Mouse (Mus musculus) forebrain, embryonic 11.5 days (tissue): Measurements from ENCODE around the gene Olfr1290. TPM values are rescaled to one million over a fixed set of nuclear protein-coding genes. Genes with fewer than 3 reads are reported as not detected.

ENCODE experiments used
- ATAC-seq: fragments of 200-750 bp; cut with Nextera tagmentation; replicated peaks from 2 replicates; pipeline ENCODE4 v1.8.0; 2017; ENCODE audit warnings: moderate TSS enrichment; ENCODE audit not compliant: low FRiP score
- DNase-seq: peaks from one replicate; pipeline ENCODE4 v3.0.0-alpha.2; 2017; ENCODE audit warnings: low spot score
- H3K27ac ChIP-seq: fragments of 300-500 bp; sonication (generic); 2 replicates; pipeline ENCODE4 v1.5.1; 2014; ENCODE audit warnings: low read depth, low read length
- H3K27me3 ChIP-seq: fragments of 300-500 bp; sonication (generic); 2 replicates; pipeline ENCODE4 v1.6.1; 2014; ENCODE audit warnings: mild to moderate bottlenecking, low read length, mixed read lengths; ENCODE audit not compliant: control insufficient read depth, insufficient read depth
- H3K36me3 ChIP-seq: fragments of 300-500 bp; sonication (generic); 2 replicates; pipeline ENCODE4 v1.6.1; 2014; ENCODE audit warnings: mild to moderate bottlenecking, low read length, moderate library complexity, mixed read lengths; ENCODE audit not compliant: control insufficient read depth, insufficient read depth
- H3K4me1 ChIP-seq: fragments of 300-500 bp; sonication (generic); replicated peaks from 2 replicates; pipeline ENCODE4 v1.6.1; 2014; ENCODE audit warnings: low read length, mixed read lengths; ENCODE audit not compliant: control insufficient read depth, insufficient read depth
- H3K4me2 ChIP-seq: fragments of 300-500 bp; sonication (generic); 2 replicates; pipeline ENCODE4 v1.6.1; 2014; ENCODE audit warnings: low read depth, mild to moderate bottlenecking, low read length, moderate library complexity, mixed read lengths; ENCODE audit not compliant: severe bottlenecking
- H3K4me3 ChIP-seq: fragments of 300-500 bp; sonication (generic); 2 replicates; pipeline ENCODE4 v1.5.1; 2014; ENCODE audit warnings: low read depth, low read length
- H3K9ac ChIP-seq: fragments of 300-500 bp; sonication (generic); 2 replicates; pipeline ENCODE4 v1.6.1; 2014; ENCODE audit warnings: low read length
- H3K9me3 ChIP-seq: fragments of 300-500 bp; sonication (generic); 2 replicates; pipeline ENCODE4 v1.6.1; 2016; ENCODE audit warnings: low read length, mixed read lengths; ENCODE audit not compliant: control insufficient read depth
- WGBS: fragments of 180-500 bp; shearing (Covaris S2); extraction: QIAGEN DNeasy Blood & Tissue Kit; methylation state at CpG from one replicate; pipeline ENCODE4 v1.1.7; 2014; 5-methylcytosine and 5-hydroxymethylcytosine counted together
- polyA plus RNA-seq: library from polyadenylated mRNA; unstranded; fragments of >200 nt; fragmentation: Nextera tagmentation; extraction: Ambion mirVana; gene quantifications from 2 replicates; pipeline ENCODE4 v1.2.1, GENCODE M21; 2014

The Olfr1290 gene
- not detected in 2 replicates for polyA plus RNA-seq

DNA sequence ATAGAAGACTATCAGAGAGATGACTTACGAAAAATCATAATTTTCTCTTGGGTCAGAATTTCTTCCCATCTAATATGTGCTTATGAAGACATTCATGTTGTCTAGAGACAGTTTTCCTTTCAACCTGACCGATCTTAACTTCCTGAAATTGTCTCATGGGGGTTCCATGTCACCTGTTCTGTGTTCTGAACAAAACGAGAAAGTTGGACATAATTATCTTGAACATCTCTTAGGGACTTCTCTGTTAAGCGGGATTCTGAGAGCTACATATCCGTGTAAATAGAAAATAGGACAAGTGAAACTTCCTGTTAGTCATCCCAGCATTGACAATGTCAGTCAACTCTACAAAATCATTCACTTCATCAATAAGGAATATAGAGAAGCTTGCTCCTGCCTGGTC lies at the start of gene Olfr1290:
Gene Olfr1290 (minus strand): TSS at position 101 of the 400 bp plus-strand sequence.
- Histone ChIP-seq H3K36me3 (no peaks in the 10 kb centered on the region), H3K4me1 (no peaks in the 10 kb centered on the region), H3K9ac (no peak within 1 kb of the TSS), H3K9me3 (no peaks in the 10 kb centered on the region), H3K4me3 (no peak within 1 kb of the TSS), H3K4me2 (no peak within 1 kb of the TSS), H3K27me3 (no peaks in the 10 kb centered on the region), H3K27ac (no peak within 1 kb of the TSS)
- DNase-seq, result no peak
- no peak for ATAC-seq
- WGBS, result 78% methylated on average over 5 of the region's 5 CpGs

DNA sequence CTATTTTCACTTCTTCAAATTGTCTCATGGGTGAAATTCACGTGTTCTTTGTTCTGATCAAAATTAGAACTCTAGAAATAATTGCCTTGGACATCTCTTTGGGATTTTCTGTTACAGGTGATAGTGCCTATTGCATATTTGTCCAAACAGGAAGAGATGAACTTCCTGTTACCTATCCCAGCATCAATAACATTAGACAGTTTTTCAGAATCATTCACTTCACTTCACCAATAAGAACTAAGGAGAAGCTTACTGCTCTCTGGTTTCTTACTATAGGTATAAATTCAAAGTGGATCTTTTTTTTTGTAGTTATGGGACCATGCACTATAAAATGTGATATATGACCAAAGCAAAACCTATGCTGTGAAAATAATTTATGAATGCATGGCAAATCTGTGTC lies 46.6 kb upstream of the Olfr1290 start, which contains the start of gene Olfr1294:
Gene Olfr1294 (minus strand): TSS at position 101 of the 400 bp plus-strand sequence.
- WGBS, result 58% methylated on average over 1 of the region's 1 CpGs
- no peak for DNase-seq
- no peak within 1 kb of the TSS for H3K4me2 ChIP-seq
- no peak within 1 kb of the TSS for H3K9ac ChIP-seq
- no peak within 1 kb of the TSS for H3K27ac ChIP-seq
- no peaks in the 10 kb centered on the region for H3K4me1 ChIP-seq
- H3K27me3 ChIP-seq, result no peaks in the 10 kb centered on the region
- no peak within 1 kb of the TSS for H3K4me3 ChIP-seq
- no peaks in the 10 kb centered on the region for H3K36me3 ChIP-seq
- no peaks in the 10 kb centered on the region for H3K9me3 ChIP-seq
- ATAC-seq, result no peak

DNA sequence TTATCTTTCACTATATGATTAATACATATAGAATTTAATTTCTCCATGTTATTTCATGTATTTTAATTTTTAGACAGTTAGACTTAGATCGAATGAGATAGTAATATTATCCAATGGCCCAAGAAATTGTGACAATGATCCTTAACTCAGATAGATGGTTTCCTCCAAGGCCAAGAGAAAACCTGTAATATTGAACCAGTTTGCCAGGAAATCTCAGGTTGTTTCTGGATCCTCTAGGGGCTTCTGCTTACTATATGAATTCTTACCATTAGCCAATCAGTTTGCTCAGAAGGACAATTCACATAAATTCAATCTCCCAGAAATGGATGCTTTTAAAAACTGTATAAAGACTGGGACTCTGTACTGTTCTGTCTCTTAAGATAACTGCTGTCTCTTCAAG lies 31.3 kb upstream of the Olfr1290 start, which contains the start of gene Olfr1293-ps:
Gene Olfr1293-ps (plus strand): TSS at position 301 of the 400 bp plus-strand sequence.
- Histone ChIP-seq H3K27ac (no peak within 1 kb of the TSS), H3K4me3 (no peak within 1 kb of the TSS), H3K4me1 (no peaks in the 10 kb centered on the region), H3K9ac (no peak within 1 kb of the TSS), H3K9me3 (no peaks in the 10 kb centered on the region), H3K27me3 (no peaks in the 10 kb centered on the region), H3K36me3 (no peaks in the 10 kb centered on the region), H3K4me2 (no peak within 1 kb of the TSS)
- WGBS, result 88% methylated on average over 1 of the region's 1 CpGs
- ATAC-seq, result no peak
- no peak for DNase-seq

DNA sequence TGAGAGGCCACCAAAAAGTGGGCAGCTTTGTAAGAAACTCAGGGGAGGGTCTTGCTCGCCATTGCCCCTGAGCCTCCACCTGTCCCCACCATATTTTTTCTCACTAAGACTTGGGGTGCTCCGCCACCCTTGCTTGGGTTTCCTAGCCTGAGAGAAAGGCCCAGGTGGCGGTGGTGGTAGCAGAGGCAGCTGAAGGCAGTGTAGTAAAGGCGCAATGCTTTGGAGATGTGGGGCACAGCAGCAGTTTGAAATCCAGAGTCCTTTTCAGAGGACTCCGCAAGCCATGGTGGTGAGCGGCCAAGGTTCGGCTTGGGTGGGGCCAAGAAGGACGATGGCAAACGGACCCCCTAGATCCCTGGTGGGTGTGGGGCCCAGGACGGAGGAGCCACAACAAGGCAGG lies 23.8 kb upstream of the Olfr1290 start:
- DNase-seq, result no peak
- Histone ChIP-seq H3K4me1 (no peaks in the 10 kb centered on the region), H3K27me3 (no peaks in the 10 kb centered on the region), H3K9ac (no peak overlapping the region), H3K9me3 (no peaks in the 10 kb centered on the region), H3K27ac (no peak overlapping the region), H3K36me3 (no peaks in the 10 kb centered on the region), H3K4me3 (no peak overlapping the region), H3K4me2 (no peak overlapping the region)
- ATAC-seq, result no peak
- 89% methylated on average over 10 of the region's 10 CpGs for WGBS

DNA sequence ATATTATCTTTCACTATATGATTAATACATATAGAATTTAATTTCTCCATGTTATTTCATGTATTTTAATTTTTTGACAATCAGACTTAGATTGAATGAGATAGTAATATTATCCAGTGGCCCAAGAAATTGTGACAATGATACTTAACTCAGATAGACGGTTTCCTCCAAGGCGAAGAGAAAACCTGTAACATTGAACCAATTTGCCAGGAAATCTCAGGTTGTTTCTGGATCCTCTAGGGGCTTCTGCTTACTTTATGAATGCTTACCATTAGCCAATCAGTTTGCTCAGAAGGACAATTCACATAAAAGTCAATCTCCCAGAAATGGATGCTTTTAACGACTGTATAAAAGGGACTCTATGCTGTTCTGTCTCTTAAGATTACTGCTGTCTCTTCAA lies 3.3 kb upstream of the Olfr1290 start, which contains the start of gene Olfr1291-ps1:
Gene Olfr1291-ps1 (plus strand): TSS at position 301 of the 400 bp plus-strand sequence.
- no peaks in the 10 kb centered on the region for H3K27me3 ChIP-seq
- no peak within 1 kb of the TSS for H3K4me3 ChIP-seq
- DNase-seq (no peak), ATAC-seq (no peak)
- no peaks in the 10 kb centered on the region for H3K36me3 ChIP-seq
- WGBS, result 91% methylated on average over 3 of the region's 3 CpGs
- no peak within 1 kb of the TSS for H3K9ac ChIP-seq
- no peaks in the 10 kb centered on the region for H3K9me3 ChIP-seq
- H3K27ac ChIP-seq, result no peak within 1 kb of the TSS
- no peaks in the 10 kb centered on the region for H3K4me1 ChIP-seq
- H3K4me2 ChIP-seq, result no peak within 1 kb of the TSS

DNA sequence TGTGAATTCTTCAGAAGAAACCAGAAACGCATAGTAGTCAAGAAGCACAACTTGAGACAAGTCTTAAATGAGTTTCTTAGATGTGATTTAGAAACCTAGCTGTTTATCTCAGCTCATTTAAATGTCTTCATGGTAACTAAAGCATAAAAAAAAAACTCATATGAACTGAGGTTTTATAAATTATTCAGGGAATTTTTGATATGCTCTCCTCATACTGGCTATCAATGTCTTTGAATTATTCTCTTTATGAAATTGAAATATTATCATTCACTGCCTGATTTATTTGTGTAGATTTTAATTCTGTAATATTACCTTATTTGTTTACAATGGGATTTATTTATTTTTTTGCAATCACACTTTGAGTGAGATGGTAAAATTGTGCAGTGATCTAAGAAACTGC lies 13.1 kb downstream of the Olfr1290 start, which contains the start of gene Olfr1289:
Gene Olfr1289 (plus strand): TSS at position 301 of the 400 bp plus-strand sequence.
- Histone ChIP-seq H3K27ac (no peak within 1 kb of the TSS), H3K4me1 (no peaks in the 10 kb centered on the region), H3K27me3 (no peaks in the 10 kb centered on the region), H3K4me3 (no peak within 1 kb of the TSS), H3K36me3 (no peaks in the 10 kb centered on the region), H3K4me2 (no peak within 1 kb of the TSS), H3K9me3 (no peaks in the 10 kb centered on the region), H3K9ac (no peak within 1 kb of the TSS)
- DNase-seq, result no peak
- no peak for ATAC-seq
- 84% methylated on average over 1 of the region's 1 CpGs for WGBS

DNA sequence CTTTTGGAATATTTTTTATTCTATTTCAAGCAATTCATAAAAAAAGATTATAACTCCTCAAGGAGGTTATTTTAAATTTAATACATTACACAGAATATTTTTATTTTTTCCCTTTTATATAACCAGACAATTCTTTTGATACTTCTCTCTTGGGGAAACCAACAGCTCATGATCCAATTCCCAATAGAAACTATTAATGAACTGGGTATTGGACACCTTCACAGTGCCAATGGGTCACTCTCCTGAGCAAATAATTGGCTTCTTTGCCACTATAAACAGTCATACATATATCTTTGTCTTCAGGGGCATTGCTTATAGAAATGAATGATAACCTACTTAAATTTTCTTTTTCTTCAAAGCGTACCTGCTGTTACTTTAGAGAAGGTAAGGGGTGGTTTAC lies 19.8 kb downstream of the Olfr1290 start, which contains the start of gene Olfr1288:
Gene Olfr1288 (plus strand): TSS at position 301 of the 400 bp plus-strand sequence.
- Histone ChIP-seq H3K27me3 (no peaks in the 10 kb centered on the region), H3K36me3 (no peaks in the 10 kb centered on the region), H3K4me2 (no peak within 1 kb of the TSS), H3K9me3 (no peaks in the 10 kb centered on the region), H3K4me1 (no peaks in the 10 kb centered on the region), H3K9ac (no peak within 1 kb of the TSS), H3K4me3 (no peak within 1 kb of the TSS), H3K27ac (no peak within 1 kb of the TSS)
- no peak for ATAC-seq
- WGBS, result 98% methylated on average over 1 of the region's 1 CpGs
- DNase-seq, result no peak

DNA sequence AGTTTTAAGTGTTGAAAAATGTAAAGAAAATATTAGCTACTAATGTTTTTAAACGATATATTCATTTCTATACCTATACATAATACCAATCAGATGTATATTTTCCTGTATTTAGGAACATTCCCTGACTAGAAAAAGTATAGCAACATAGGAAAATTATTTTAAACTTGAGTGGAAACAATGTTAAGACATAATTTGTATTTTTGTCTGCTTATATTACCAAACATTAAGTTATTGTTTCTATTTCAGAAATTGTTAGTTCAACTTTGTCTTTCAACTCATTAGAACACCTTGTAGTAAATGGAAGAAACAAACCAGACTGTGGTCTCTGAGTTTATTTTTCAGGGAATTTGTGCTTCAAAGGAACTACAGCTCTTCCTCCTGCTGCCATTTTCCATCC lies 44.8 kb downstream of the Olfr1290 start, which contains the start of gene Olfr1287:
Gene Olfr1287 (plus strand): TSS at position 301 of the 400 bp plus-strand sequence.
- no peak within 1 kb of the TSS for H3K27ac ChIP-seq
- no peak for DNase-seq
- no peak within 1 kb of the TSS for H3K9ac ChIP-seq
- H3K27me3 ChIP-seq, result no peaks in the 10 kb centered on the region
- 71% methylated on average over 1 of the region's 1 CpGs for WGBS
- no peaks in the 10 kb centered on the region; the same call in 1 of the 2 replicates for H3K9me3 ChIP-seq
- no peak within 1 kb of the TSS for H3K4me3 ChIP-seq
- no peaks in the 10 kb centered on the region for H3K36me3 ChIP-seq
- no peak for ATAC-seq
- no peak within 1 kb of the TSS for H3K4me2 ChIP-seq
- no peaks in the 10 kb centered on the region for H3K4me1 ChIP-seq
